18 mouse cellular contexts compared by ENCODE assay signal in the genomic region with DNA sequence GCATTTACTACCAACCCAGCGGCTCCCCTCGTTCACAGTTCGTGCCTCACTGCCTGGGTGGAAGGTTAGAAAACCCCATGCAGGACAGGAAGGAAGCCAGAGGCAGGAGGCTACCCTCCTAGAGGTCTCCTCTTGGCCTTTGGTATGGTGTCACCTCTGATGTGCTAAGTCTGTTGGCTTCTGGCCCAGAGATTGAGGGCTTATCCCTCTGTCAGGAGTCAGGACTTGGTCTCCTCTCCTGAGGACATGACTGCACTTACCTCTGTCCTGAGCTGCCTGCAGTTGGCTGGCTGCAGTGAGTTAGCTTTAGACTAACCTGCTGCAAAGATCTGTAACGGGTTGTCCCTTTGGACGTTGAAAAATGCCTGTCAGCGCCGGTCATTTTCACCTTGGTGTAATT.
DNase-seq lines count a peak whose midpoint lies in the region; ATAC-seq lines count a peak whose summit lies in the region.
"Had no signal": no experiment of that assay in that cellular context is flagged by ENCODE, and none has a peak within 500 bp of the region (broad histone marks: within the 10 kb centered on the region; RNA-seq: fewer than 3 reads in every experiment).

No protein-coding gene starts in this region.

- H3K4me1 ChIP-seq in heart, embryonic 12.5 days (replicated peaks) = peaks cover 30% of the 10 kb centered on the region
- peaks cover 28% of the 10 kb centered on the region for H3K4me1 ChIP-seq in heart, embryonic 10.5 days
- peaks cover 19% of the 10 kb centered on the region for H3K4me1 ChIP-seq in liver, embryonic 15.5 days (replicated peaks)
- peaks cover 11% of the 10 kb centered on the region for H3K4me1 ChIP-seq in liver, embryonic 11.5 days (replicated peaks; ENCODE audit: control insufficient read depth, insufficient read depth, low read length)
- peaks cover 35% of the 10 kb centered on the region for H3K4me1 ChIP-seq in kidney, embryonic 15.5 days
- H3K4me1 ChIP-seq in embryonic facial prominence, embryonic 10.5 days = peaks cover 19% of the 10 kb centered on the region
- H3K4me1 ChIP-seq: intestine, embryonic 15.5 days had no signal

- no peak overlapping the region for H3K4me3 ChIP-seq in heart, embryonic 12.5 days
- H3K4me3 ChIP-seq in heart, embryonic 10.5 days = no peak overlapping the region
- no peak overlapping the region for H3K4me3 ChIP-seq in liver, embryonic 15.5 days (replicated peaks)
- no peak overlapping the region for H3K4me3 ChIP-seq in liver, embryonic 11.5 days (ENCODE audit: low read depth, low read length)
- H3K4me3 ChIP-seq in kidney, embryonic 15.5 days (replicated peaks) = no peak overlapping the region
- no peak overlapping the region for H3K4me3 ChIP-seq in embryonic facial prominence, embryonic 10.5 days
- H3K4me3 ChIP-seq: erythroblast, embryonic 14.5 days; intestine, embryonic 15.5 days; limb, embryonic 12.5 days; midbrain, embryonic 13.5 days had no signal

- no peak for DNase-seq in heart, embryonic 10.5 days (ENCODE audit: low spot score)
- no peak for DNase-seq in liver, embryonic 11.5 days (ENCODE audit: low spot score)
- no peak for DNase-seq in embryonic facial prominence, embryonic 10.5 days (ENCODE audit: low spot score)
- DNase-seq in right cerebral cortex, postnatal 36 days (ENCODE audit: low spot score in 2 of 2) = no peak
- DNase-seq: cerebellum, adult 8-10 months; forebrain, postnatal 0 days; gastrocnemius, postnatal 14 days; right cerebral cortex, postnatal 4 days; thymus, adult 18-20 months had no signal

- peaks cover 5% of the 10 kb centered on the region; the same call in 1 of the 2 replicates for H3K9me3 ChIP-seq in heart, embryonic 12.5 days (replicated peaks)
- no peaks in the 10 kb centered on the region for H3K9me3 ChIP-seq in heart, embryonic 10.5 days
- H3K9me3 ChIP-seq in liver, embryonic 15.5 days (replicated peaks) = no peaks in the 10 kb centered on the region
- peaks cover 3% of the 10 kb centered on the region; the same call in 1 of the 2 replicates for H3K9me3 ChIP-seq in liver, embryonic 11.5 days (ENCODE audit: control insufficient read depth, low read length)
- peaks cover 3% of the 10 kb centered on the region; the same call in 1 of the 2 replicates for H3K9me3 ChIP-seq in kidney, embryonic 15.5 days (replicated peaks)
- peaks cover 8% of the 10 kb centered on the region; the same call in 1 of the 2 replicates for H3K9me3 ChIP-seq in embryonic facial prominence, embryonic 10.5 days
- H3K9me3 ChIP-seq: intestine, embryonic 15.5 days had no signal

- no peak overlapping the region for H3K4me2 ChIP-seq in heart, embryonic 12.5 days
- H3K4me2 ChIP-seq in liver, embryonic 15.5 days = no peak overlapping the region
- no peak overlapping the region for H3K4me2 ChIP-seq in liver, embryonic 11.5 days
- no peak overlapping the region for H3K4me2 ChIP-seq in kidney, embryonic 15.5 days
- H3K4me2 ChIP-seq: intestine, embryonic 15.5 days; limb, embryonic 12.5 days; midbrain, embryonic 13.5 days had no signal

- 50% methylated on average over 7 of the region's 7 CpGs for WGBS in heart, embryonic 12.5 days
- WGBS in heart, embryonic 10.5 days = 57% methylated on average over 7 of the region's 7 CpGs
- WGBS in liver, embryonic 15.5 days (ENCODE audit: insufficient replicate concordance) = 47% methylated on average over 7 of the region's 7 CpGs
- WGBS in liver, embryonic 11.5 days = 58% methylated on average over 7 of the region's 7 CpGs
- WGBS in kidney, embryonic 15.5 days = 36% methylated on average over 7 of the region's 7 CpGs
- WGBS in embryonic facial prominence, embryonic 10.5 days = 68% methylated on average over 7 of the region's 7 CpGs

- H3K27me3 ChIP-seq in heart, embryonic 12.5 days (replicated peaks) = no peaks in the 10 kb centered on the region; the same call in 1 of the 2 replicates
- peaks cover 17% of the 10 kb centered on the region; the same call in 1 of the 2 replicates for H3K27me3 ChIP-seq in heart, embryonic 10.5 days (ENCODE audit: insufficient read depth, poor library complexity, severe bottlenecking)
- no peaks in the 10 kb centered on the region for H3K27me3 ChIP-seq in liver, embryonic 15.5 days
- no peaks in the 10 kb centered on the region for H3K27me3 ChIP-seq in liver, embryonic 11.5 days (replicated peaks; ENCODE audit: control insufficient read depth, insufficient read depth, low read length)
- no peaks in the 10 kb centered on the region for H3K27me3 ChIP-seq in kidney, embryonic 15.5 days
- no peaks in the 10 kb centered on the region for H3K27me3 ChIP-seq in embryonic facial prominence, embryonic 10.5 days (replicated peaks; ENCODE audit: low read depth, poor library complexity, severe bottlenecking)
- H3K27me3 ChIP-seq: intestine, embryonic 15.5 days; limb, embryonic 12.5 days; midbrain, embryonic 13.5 days had no signal

- 0 out of 2 replicates have a peak, but pooled peaks have one; percentile 58 for ATAC-seq in heart, embryonic 12.5 days (ENCODE audit: insufficient number of reproducible peaks, low FRiP score)
- ATAC-seq in liver, embryonic 15.5 days (ENCODE audit: insufficient read depth) = peak; percentile 38; the same call in 1 of the 2 replicates
- no peak for ATAC-seq in liver, embryonic 11.5 days (replicated peaks; ENCODE audit: low FRiP score)
- ATAC-seq in kidney, embryonic 15.5 days (replicated peaks; ENCODE audit: low FRiP score) = no peak
- ATAC-seq in megakaryocyte-erythroid progenitor cell, adult 5-6 weeks (replicated peaks; ENCODE audit: low FRiP score, low TSS enrichment, poor library complexity, severe bottlenecking) = peak; percentile 51
- ATAC-seq: activated CD4-positive, CD25-positive, alpha-beta regulatory T cell, adult 4 months; forebrain, postnatal 0 days; intestine, embryonic 15.5 days; midbrain, embryonic 13.5 days had no signal

- H3K9ac ChIP-seq in heart, embryonic 12.5 days = no peak overlapping the region
- no peak overlapping the region for H3K9ac ChIP-seq in liver, embryonic 15.5 days
- no peak overlapping the region; the same call in 1 of the 2 replicates for H3K9ac ChIP-seq in liver, embryonic 11.5 days (ENCODE audit: low read depth, low read length)
- H3K9ac ChIP-seq in kidney, embryonic 15.5 days = no peak overlapping the region
- H3K9ac ChIP-seq: forebrain, postnatal 0 days; intestine, embryonic 15.5 days; limb, embryonic 12.5 days; midbrain, embryonic 13.5 days had no signal

- peaks cover 14% of the 10 kb centered on the region for H3K36me3 ChIP-seq in heart, embryonic 12.5 days
- peaks cover 17% of the 10 kb centered on the region for H3K36me3 ChIP-seq in heart, embryonic 10.5 days
- H3K36me3 ChIP-seq in liver, embryonic 15.5 days (replicated peaks) = peaks cover 12% of the 10 kb centered on the region
- peaks cover 12% of the 10 kb centered on the region for H3K36me3 ChIP-seq in liver, embryonic 11.5 days (ENCODE audit: control insufficient read depth, insufficient read depth, low read length)
- peaks cover 27% of the 10 kb centered on the region for H3K36me3 ChIP-seq in kidney, embryonic 15.5 days
- H3K36me3 ChIP-seq in embryonic facial prominence, embryonic 10.5 days (replicated peaks) = peaks cover 30% of the 10 kb centered on the region

- H3K27ac ChIP-seq in heart, embryonic 12.5 days (ENCODE audit: poor library complexity, severe bottlenecking) = no peak overlapping the region
- no peak overlapping the region for H3K27ac ChIP-seq in heart, embryonic 10.5 days
- H3K27ac ChIP-seq in liver, embryonic 15.5 days (replicated peaks) = no peak overlapping the region
- H3K27ac ChIP-seq in liver, embryonic 11.5 days (ENCODE audit: low read depth, low read length) = no peak overlapping the region
- 0 out of 2 replicates have a peak overlapping the region, but pooled peaks have one; percentile 13 for H3K27ac ChIP-seq in kidney, embryonic 15.5 days
- no peak overlapping the region for H3K27ac ChIP-seq in embryonic facial prominence, embryonic 10.5 days (replicated peaks)
- H3K27ac ChIP-seq: intestine, embryonic 15.5 days; limb, embryonic 12.5 days; midbrain, embryonic 13.5 days had no signal

Comparison
In these comparisons a context has a peak if more than half of its experiments do, and no peak if none do; other contexts are left out.
1. ATAC-seq: peak in heart, embryonic 12.5 days (single experiment), liver, embryonic 15.5 days (single experiment) and megakaryocyte-erythroid progenitor cell, adult 5-6 weeks (single experiment); none in liver, embryonic 11.5 days (single experiment) and kidney, embryonic 15.5 days (single experiment).